8 mouse cellular contexts compared by ENCODE assay signal in genomic region chr9:97172075-97172474, GRCm38 (mm10).
DNase-seq lines count a peak whose midpoint lies in the region; ATAC-seq and TF ChIP-seq lines count a peak whose summit lies in the region.

No protein-coding gene starts in this region.

- no peak overlapping the region for H3K4me3 ChIP-seq in gastrocnemius, adult 2 months

- intact Hi-C loops in gastrocnemius, adult 2 months (cut with DNase I) = loop anchor here (2.0 kb wide), 1 partner anchor 151 kb away; no protein-coding TSS in a partner anchor

- H3K27ac ChIP-seq in gastrocnemius, adult 2 months = no peak overlapping the region

- TF ChIP-seq CTCF in gastrocnemius, adult 2 months (IDR thresholded peaks at IDR 0.05) = peak; percentile 66

- DNase-seq in gastrocnemius, adult 2 months = no peak
- DNase-seq in gastrocnemius, adult 8-10 months (ENCODE audit: low spot score in 2 of 2) = no peak
- peak; percentile 1 to 5 for DNase-seq in spleen, postnatal 36 days (ENCODE audit: low spot score in 2 of 2)
- no peak for DNase-seq in spleen, postnatal 4 days (ENCODE audit: low spot score in 2 of 2)
- DNase-seq in cerebellum, adult 18-20 months = peak; percentile 19 to 30
- peak; percentile 36 to 42 for DNase-seq in kidney, postnatal 4 days
- DNase-seq in ovary, postnatal 14 days (ENCODE audit: low spot score) = no peak

- ATAC-seq in megakaryocyte-erythroid progenitor cell, adult 5-6 weeks (replicated peaks; ENCODE audit: low FRiP score, low TSS enrichment, poor library complexity, severe bottlenecking) = peak; percentile 75

Comparison
In these comparisons a context has a peak if more than half of its experiments do, and no peak if none do; other contexts are left out.
1. DNase-seq: peak in spleen, postnatal 36 days (2 of 2), cerebellum, adult 18-20 months (2 of 2) and kidney, postnatal 4 days (2 of 2); none in gastrocnemius, adult 2 months (single experiment), gastrocnemius, adult 8-10 months (0 of 2), spleen, postnatal 4 days (0 of 2) and ovary, postnatal 14 days (single experiment).